Mouse (Mus musculus) cerebellum, adult 18-20 months (tissue): ENCODE data around the gene Hist1h2be.
A peak's percentile ranks its signal among the peaks of the same experiment; 100 is the strongest.
"Not testable (repeated sequence)": the region's sequence is repeated elsewhere in the genome, so short reads cannot be mapped to it uniquely, and the experiment has no call there.

Experiments
- DNase-seq, 2 experiments: peaks; one replicate each; pipeline ENCODE4 v3.0.0; 2021

Gene Hist1h2be

DNA sequence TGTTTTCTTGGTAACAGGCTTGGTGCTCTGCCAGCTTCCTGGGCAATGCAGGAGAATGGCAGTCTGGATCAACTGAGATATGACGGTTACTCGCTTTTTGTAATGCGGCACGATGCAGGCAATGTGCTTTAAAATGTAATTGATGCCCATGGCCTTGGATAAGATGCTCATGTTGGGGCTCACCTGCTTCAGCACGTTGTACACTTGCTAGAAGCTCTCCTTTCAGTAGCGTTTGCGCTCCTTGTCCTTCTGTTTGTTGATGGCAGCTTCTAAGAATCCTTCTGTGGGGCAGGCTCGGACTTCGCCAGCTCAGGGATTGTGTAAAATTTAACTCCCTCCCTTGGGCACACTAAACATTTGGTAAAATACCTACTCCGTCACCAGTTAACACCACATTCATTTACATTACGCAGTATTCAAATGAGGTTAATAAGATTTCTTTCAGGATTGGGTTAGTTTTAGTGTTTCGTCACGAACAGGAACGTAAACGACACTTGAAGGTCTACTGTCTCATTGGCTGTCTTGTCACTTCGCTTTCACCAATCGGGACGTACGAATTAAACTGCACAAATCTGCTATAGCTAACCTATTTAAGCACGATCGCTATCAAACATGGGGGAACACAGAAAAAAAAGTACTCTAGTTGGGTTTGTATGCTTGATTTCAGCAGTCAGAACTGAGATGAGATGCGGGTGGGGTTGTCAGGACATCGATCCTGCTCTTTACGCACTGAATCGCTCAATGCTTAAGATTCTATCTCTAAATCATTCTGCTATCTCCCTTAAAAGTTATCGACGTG lies at the start of gene Hist1h2be:
Gene Hist1h2be, minus strand, starts transcription at position 392 of the 799 bp plus-strand sequence.
- DNase-seq: peak; percentile 75 to 78

DNA sequence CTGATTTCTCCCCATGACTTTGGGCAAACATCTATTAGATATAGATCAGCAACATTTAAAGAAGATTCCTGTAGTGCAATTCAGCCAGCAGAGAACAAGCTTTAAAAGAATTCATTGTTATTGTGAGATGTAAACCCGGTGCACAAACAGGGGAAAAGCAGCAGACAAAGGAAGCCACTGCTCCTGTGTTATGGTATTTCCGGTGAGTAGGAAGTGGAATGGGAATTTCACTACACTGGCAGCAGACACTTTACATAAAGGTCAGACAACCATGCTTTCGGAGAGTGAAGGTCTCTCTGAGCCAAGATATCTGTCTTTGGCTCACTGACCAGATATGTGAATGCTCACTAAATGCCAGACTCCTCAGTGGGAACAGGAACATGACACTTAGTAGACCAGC lies 41.6 kb upstream of the Hist1h2be start:
- no peak for DNase-seq

DNA sequence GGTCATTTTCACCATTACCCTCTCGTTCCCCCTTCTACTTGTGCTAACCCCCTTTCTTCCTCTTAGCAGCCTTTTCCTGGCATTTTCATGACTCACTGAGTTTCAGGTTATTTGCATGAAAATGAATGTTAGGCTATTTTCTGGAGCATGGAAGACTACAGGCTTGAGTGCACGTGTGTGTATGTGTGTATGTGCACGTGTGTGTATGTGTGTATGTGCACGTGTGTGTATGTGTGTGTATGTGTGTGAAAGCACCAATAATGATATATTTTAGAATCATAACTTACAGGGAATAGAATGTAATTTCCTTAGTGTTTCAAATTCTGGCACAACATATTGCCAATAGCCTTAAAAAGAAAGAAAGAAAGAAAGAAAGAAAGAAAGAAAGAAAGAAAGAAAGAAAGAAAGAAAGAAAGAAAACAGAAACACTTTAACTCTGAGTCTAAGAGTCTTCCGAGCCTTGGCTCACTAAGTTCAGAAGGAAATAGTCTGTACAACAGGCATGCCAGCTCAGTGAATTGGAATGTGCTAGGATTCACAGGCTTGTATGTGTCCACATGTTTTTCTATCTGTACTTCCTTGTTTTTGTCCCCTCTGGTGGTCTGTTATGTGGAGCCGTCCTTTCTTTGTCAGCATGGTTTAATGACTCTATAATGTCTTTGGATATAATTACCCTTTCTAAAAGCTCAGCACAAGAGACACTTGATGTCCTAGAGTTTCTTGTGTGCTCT lies 38.9 kb upstream of the Hist1h2be start:
- DNase-seq: no peak

DNA sequence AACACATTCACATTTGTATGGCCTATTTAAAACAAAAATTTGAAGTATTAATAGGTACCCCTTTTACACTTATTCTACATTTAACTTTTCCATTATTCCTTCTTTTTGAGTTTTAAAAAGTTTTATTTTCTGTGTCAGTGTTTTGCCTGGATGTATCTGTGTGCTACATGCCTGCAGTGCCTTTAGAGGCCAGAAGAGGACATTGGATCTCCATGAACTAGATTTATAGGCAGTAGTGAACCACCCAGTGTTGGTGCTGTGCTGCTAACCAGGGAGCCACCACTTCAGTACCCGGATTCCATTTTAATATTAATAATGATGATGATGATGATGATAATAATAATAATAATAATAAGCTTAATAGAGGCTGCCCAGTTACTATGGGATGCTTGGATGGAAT lies 9.7 kb upstream of the Hist1h2be start:
- DNase-seq: no peak

DNA sequence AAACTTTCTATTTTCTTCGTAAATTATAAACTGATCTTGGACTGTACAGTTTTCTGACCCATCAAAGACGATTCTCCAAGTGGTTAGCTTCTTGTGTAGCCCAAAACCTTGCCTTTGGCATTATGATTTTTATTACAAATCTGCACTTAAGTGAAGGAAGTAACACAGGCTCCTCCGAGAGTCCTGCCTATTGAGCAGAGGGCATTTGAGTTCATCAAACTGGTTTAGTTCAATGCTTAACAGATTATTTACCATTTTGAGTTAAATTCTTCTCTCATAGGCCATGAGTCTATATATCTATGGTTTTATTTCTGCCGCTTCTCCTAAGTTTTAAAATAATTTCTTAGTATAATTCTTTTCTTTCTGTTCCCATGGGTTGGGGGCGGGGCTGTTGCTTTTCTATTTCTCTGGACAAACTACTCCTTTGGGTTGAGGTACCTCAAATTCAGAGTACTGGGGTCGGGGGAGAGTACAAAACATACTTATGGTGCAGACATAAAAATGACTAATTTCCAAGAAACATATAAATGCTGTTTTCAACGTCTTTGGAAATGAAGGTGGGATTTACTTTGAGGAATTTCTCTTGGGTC lies 2.0 kb upstream of the Hist1h2be start:
- peak; percentile 15 to 31 for DNase-seq

DNA sequence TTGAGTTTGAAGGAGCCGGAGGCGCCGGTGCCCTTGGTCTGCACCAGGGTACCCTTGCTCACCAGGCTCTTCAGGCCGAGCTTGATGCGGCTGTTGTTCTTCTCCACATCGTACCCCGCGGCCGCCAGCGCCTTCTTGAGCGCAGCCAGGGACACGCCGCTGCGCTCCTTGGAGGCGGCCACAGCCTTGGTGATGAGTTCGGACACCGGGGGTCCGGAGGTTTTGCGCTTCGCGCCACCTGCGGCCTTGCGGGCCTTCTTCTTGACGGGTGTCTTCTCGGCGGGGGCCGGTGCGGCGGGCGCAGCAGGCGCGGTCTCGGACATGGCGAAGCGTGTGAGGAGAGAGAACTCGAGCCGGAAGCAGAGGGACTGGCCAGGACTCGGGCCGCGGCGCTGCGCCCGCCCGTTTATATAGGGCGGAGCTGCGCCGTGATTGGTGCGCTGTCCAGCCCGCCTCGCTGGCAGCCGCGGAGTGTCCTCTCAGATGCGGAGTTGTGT lies 1.3 kb upstream of the Hist1h2be start, which contains the start of gene Hist1h1e:
Gene Hist1h1e, minus strand, starts transcription at position 384 of the 497 bp plus-strand sequence.
- DNase-seq: peak; percentile 86 to 90

DNA sequence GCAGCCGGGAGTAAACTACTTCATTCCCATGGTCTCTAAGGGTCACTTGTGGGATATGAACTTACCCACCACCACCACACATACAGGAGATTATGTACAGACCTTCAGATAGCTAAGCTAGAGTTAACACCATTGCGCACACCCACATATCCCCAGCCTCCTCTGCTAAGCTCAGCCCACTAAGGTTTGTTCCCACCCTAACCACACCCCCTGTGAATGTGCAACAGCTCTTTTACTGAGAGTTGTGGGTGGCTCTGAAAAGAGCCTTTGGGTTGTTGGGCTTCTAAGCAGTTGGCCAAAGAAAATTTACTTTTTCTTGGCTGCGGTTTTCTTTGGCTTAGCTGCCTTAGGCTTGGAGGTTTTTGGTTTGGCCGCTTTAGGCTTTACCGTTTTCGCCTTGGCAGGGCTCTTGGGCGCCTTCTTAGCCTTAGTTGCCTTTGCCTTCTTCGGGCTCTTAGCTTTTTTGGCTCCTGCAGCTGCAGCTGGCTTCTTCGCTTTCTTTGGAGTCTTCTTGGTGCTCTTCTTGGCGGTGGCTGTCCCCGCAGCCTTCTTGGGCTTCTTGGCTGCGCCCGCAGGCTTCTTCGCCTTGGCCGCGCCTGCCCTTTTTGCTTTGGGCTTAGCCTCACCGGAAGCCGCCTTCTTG lies 729 bp upstream of the Hist1h2be start:
- DNase-seq: peak; percentile 56 to 74

DNA sequence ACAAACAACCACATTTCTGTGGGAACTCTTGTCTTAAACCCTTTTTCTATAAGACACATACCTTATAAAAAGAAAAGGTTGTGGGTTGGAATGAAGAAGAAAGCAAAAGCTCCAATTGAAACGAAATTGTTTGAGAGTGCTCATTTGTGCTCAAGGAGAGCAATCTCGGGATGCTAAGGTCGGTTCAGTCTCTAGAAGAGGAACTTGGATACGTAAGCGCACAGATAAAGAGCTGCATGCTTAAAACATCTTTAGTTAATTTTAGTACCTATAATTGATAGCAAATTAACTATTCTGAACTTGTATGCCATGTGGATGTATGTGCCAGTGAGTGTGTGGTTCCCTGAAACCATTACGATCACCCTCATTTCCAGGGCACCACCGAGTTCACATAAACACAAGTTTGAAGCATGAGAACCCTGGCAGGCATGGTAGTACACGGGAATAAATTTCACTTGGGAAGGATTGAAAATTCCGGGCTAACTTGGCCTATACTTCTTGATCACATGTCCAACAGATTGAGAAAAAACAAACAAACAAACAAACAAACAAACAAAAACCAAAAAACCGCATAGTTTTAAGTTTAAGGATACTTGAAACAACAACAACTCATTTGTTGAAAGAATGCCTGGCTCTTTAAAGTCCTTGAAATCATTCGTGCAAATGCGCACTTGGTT lies 730 bp downstream of the Hist1h2be start:
- peak in 1 of 2 experiments; percentile 17 for DNase-seq

DNA sequence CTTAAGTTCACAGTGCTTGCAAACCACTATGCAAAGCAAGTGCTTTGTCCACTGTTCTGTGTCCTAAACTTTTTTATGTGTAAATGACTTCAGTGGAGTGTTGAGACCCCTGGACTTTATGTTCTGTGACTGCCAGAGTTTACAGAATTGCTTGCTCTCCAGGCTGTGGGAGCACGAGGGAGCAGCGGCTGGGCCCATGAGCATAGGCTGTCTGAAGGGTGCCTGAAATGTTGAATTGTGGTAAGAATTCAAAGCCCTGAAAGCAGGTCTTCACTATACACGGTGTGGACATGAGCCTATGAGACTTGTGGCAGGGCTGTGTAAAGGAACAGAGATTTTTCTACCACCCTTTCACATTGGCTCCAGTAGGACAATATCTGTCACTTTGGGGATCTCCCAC lies 9.3 kb downstream of the Hist1h2be start:
- no peak for DNase-seq

DNA sequence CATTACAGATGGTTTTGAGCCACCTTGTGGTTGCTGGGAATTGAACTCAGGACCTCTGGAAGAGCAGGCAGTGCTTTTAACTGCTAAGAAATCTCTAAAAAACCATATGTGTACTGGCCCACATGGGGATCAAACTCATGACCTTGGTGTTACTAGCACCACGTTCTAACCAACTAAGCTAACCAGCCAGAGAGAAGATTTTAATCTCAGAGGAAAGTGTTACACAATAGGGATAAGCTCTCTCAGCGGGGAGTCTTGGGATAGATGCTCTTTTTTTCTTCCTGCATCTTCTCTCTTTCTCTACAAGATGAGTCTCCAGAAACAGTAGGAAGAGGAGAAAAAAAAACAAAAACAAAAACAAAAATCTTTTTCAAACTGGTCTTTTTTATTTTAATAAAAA lies 10.5 kb downstream of the Hist1h2be start:
- no peak for DNase-seq

DNA sequence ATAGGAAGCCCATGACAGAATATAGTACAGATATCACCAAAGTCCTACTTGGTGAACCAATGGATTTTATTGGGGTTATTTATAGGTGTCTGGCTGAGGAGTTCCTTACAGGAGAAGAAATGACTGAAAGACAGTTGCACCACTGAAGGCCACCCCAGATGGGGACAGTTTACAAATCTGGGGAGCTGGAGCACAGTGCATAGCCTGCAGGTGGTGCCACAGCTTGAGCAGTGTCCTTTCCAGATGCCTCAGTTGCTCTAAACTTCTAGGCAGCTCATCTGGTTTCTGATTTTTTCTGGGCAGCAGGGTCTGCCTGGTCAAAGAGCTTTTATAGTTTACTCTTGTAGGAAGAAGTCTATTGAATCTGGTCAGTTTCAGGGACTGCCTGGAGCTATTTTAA lies 11.1 kb downstream of the Hist1h2be start:
- DNase-seq: no peak

DNA sequence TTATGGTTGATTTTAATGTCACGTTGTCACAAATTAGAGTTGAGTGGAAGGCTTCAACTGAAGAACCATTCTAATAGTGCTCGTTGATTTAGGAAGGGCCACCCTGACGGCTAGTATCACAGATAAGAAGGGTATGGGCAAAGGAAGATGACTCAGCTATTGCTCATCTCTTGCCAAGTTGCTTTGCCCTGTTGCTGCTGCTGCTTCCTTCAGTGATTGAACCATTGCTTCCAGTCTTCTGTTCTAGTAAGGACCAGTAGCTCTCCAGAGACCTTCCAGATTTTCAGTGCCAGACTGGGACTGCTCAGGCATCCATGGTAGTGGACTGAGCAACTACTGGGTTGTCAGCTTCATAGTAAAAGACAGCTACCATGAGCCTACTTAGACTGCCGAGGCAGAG lies 11.7 kb downstream of the Hist1h2be start:
- DNase-seq: no peak

DNA sequence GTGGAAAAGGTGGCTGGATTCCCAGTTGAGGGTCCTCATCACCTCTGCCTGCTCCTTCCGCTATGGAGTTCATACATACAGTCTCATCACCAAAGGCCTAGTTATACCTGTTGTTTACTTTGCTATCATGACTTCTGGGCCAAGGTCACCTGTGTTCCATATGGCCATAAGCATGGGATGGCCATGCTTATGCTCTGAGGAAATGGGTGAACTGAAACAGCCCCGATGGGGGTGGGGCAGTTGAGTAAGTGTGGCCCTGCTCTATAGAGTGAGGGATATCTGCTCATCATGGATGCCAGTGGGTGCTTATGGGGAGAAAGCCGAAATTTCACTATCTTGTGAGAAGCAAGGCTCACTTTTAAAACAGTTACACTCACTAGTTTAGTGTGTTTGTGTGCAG lies 15.9 kb downstream of the Hist1h2be start:
- DNase-seq: no peak

DNA sequence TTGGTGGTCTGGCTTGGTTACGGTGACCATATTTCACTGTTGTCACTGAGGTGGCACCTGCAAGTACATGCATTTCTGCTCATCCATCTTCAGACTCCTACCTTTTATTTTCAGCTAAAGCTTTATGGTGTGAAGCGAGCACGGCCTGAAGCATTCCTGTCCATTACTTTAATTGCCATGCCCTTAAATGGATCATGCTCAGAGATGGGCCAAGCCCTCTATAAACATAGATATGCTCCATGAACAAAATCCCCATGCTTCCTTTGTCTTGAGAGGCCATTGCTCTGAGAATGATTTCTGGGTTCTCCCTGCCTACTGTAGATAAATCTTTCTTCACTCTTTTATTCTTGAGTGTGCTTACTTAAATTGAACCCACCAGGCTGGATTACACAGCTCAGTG lies 16.5 kb downstream of the Hist1h2be start:
- no peak for DNase-seq

DNA sequence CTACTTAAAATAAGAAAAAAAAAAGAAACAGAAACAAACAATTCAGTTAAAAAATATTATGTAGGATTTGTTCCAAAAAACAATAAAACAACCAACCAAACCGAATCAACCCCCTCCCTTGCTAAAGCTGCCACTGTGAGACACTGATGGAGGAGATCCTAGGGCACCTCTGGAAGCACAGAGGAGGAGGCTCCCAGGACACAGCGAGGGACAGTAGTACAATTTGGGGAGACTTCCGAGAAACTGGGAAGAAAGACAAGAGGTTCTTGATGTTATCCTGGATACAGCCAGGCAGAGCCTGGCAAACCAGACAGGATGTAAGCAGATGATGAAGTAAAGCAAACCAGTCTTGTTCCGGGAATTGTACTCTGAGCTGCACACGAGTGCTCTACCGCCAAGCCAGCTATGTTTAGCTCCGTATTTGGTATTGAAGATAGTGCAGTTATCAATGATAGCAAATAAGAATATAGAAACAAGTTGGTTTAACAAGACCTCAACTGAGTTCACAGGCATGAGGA lies 17.7 kb downstream of the Hist1h2be start:
- DNase-seq: no peak

DNA sequence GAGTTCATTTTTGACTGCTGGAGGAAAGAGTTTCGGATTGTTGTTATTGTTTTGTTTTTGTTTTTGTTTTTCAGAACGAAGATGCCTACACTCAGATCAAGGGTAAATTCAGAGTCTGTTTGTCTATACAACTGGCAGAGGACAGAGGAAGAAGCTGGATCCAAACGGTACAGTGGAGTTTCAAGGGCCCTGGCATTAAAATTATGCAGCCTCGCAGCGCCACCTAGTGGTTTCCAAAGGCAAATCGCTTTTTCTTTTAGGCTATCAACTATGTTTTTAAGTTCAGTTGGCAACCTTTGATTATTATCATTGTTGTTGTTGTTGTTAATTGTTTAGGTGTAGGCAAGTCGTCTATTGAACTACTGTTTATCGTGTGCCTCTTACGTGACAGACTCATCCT lies 23.0 kb downstream of the Hist1h2be start:
- peak; percentile 72 to 84 for DNase-seq

DNA sequence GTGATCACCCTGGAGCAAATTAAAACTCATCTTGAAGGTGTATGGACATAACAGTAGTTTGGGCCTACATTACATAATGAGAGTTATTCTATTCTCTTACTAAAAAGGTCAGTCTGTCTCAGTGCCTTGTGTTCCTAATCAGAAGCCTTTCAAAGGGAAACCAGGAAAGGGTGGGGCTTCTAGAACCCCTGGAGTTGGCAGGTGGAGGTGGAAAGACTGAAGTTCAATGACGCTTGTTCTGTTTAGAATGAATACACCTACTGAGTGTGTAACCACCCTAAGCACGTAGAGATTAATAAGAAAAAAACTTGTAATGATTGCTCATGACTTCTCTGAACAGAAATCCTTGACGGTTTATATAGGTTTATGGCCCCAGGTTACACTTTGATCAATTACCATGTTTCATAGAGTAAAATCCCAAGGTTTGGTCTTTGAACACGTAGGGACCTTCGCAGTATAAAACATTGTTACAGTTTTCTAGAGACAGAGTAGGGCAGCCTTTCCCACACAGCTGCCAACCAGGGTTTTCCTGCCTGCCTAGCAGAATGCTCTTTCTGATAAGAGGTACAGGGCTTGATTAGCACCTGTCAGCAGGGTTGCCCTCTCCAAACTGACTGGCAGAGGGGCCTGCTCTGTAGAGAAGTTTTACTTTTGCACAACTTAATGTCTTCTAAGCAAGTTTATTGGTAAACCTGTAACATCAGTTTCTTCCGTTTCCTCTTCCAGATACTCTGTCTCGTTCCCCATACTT lies 25.1 kb downstream of the Hist1h2be start:
- DNase-seq: no peak

DNA sequence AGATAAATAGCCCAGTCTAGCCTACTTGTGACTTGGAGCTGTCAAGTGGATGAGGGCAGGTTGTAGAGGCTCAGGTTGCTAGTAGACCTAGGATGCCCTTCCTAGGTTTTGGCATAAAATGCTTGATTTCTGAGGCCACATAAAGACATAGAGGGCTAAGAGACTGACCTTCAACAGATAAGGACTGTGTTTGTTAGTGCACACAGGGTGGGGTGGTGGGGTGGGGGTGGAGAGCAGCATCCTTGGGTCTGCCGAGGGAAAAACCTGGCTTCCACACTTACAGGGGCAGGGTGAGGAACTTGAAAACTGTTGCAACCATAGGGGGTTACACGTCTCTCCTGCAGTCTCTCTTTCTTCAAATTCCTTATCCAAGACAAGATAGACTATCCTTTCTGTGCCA lies 25.7 kb downstream of the Hist1h2be start:
- no peak for DNase-seq

DNA sequence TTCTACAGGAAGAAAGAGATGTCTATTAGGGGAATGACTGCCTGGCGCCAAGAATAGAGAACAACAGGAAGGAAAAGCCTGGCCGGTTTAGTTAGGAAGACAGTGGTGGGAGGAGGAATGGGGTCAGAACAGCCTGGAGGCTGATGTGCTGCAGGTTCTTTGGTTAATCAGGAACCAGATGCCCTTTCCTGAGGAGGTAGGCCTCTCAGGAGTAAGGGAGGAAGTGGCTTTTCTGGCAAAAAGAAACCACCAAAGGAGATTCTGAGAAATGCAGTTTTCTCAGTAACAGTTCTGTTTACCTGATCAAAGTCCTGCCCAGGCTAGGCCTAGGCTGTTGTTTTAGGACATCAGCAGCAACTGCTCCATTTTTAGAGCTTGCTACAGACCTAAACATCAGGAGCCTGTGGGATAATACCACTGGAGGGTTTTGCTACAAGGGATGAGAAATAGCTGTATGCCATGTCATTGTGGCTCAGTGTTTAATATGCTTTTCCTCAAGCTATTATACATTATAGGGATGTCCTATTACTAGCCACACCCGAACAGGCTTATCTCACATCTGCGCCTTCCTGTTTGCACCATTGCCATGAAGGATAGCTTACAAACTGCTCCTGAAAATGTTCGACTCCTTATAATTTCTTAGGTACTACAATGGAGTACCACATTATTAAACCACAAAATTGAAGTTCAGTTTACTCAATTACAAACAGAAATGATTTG lies 27.7 kb downstream of the Hist1h2be start:
- no peak for DNase-seq

DNA sequence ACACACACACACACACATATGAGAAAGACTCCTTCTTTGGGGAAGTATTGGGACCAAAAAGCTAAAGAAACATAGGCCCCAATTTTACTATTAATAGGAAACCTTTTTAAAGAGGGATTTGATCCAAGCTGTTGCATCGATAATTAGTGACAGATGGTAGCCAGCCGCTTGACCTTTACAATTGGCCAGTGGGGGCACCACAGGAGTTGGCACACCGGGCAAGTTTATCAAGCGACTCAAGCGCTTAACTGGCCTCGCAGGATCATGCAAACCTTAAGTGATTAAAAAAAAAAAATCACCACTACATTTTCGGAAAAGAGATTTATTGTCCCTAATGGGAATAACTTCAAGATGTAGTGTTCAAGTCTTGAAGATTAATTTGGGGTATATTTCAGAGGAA lies 28.3 kb downstream of the Hist1h2be start:
- DNase-seq: peak; percentile 63 to 65

DNA sequence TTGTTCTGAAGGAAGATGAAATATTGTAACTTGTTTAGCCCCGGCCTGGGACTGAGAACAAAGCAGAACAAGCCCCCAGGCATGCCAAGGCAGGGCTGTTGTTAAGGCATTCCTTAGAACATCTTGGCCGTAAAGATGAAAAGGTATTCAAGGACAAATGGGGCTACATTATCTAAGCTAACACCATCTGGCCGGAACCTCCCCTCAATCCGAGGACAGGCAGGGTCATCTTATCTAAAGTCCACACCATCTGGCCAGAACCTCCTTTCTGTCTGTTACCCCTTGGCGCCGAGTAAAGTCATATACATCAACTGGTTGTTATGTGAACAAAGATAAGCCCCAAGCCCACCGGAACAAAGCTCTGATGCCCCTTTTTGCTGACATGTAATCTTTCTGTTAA lies 29.0 kb downstream of the Hist1h2be start:
- DNase-seq: not testable (repeated sequence)
